Mouse (Mus musculus) embryo, embryonic 11 days (tissue): ENCODE data around the gene Parl.

Source experiments
- DNase-seq: peaks from one replicate; pipeline ENCODE4 v3.0.0-alpha.2; 2015

The Parl gene

DNA sequence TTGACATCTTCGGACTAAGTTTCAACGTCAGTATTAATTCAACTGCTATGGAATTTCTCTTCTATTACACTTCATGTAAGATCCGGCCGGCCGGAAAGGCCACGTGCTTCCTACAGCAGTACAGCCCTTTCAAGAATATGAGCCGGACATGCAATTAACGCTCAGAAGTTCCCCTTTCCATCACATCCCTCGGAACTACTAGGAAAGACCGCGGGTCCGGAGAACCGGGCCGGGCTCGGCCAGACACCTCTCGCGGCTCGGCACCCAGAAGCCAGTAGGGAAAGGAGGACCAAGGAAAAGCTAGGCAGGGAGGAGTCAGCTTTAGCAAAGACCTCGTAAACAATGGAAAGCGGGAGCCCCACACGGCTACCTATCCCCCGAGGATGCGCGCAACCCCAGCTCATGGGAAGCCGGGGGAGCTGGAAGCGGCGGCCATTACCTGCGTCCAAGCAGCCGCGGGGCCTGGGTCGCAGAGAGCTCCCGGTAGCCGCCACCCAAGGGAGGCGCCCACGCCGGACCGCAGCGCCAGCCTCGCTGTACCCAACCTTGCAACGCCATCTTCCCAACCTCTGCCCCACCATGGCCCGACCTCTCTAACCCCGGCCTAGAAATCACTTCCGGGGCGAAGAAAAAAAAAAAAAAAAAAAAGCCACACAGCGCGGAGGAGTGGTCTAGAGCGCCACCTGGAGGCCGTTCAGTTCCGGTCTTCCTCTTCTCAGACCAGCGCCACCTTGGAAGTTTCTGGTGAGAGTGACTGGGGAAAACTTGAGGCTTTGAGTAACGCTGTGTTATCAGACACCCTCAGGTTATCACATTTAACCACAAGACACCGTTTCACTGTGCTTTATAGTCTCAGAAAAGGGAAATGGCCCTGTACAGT is at the start of gene Parl:
Gene Parl, minus strand, starts transcription at position 618 of the 880 bp plus-strand sequence.
- peak; percentile 92 for DNase-seq

DNA sequence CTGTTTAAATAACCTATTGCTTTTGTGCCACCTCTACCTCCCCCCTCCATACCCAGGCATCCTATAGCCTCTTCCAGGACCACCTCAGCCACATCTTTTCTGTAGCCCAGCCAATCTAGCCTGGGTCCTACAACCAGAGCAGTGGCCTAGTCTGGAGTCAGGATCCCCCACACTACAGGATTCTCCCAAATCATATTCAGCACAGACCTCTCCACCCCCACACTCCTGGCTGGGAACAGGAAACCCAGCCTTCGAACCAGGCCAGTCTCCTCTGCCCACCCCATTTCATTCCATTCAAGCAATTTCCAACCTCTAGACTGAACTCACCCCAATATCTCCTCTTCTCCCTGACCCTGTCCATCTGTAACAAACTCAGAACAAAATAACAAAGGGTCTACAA is 43.3 kb upstream of the Parl start:
- DNase-seq = no peak

DNA sequence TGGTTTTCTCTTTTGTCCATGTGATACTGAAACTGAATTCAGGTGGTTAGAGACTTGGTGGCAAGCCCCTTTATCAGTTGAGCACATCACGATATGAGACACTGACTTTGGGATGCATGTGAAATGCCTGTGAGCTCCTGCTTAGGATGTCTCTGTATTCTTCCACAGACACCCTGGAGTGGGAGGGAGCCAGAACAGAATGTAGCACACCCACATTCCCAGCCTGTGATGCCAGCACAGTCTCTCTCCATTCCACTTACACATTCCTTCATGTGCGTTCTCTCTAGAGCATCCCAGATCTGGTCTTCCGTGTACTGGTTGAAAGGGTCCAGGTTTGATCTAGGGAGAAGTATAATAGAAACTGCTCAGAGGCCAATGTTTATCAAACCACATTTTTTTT is 36.4 kb upstream of the Parl start:
- DNase-seq = no peak

DNA sequence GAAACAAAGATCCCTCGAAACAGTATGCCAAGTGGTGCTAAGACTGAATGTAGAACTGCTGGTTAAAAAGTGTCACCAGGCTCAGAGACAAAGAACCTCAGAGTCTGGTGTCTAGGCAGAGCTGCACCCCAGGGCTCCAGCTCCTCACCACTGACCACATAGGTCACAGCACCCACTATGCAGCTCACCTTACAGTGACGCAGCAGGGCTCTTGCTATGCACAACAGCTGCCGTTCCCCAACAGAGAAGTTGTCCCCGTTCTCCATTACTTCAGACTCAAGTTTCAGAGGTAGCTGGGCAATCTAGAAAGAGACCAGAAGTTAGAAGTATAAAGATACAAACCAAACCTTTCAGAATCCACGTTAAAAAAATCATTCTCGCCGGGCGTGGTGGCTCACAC is 32.7 kb upstream of the Parl start:
- DNase-seq = no peak

DNA sequence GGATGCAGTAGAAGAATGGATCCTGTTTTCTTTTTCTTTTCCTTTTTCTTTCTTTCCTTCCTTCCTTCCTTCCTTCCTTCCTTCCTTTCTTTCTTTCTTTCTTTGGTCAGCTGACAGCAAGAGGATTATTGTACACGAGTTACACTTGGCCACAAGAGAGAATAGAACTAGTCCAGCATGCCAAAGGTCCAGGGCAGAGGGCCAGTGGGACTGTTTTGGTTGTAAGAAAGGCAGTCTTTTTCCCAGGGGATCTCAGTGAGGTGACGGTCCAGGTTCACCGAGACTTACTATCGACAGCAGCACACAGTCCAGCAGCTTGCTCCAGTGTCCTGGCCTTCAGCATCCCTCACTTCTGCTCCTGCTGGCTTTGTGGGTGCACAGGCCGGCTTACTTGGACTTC is 26.1 kb upstream of the Parl start:
- DNase-seq = no peak

GRCm38 (mm10) chr16:20325286-20325685 is 23.1 kb upstream of the Parl start, which contains the start of gene Cyp2ab1:
Cyp2ab1 (minus strand) TSS chr16:20325404.
- DNase-seq = no peak

GRCm38 (mm10) chr16:20323907-20324306 is 21.7 kb upstream of the Parl start:
- no peak for DNase-seq

- DNase-seq = no peak
Observed at GRCm38 (mm10) chr16:20322274-20322673, 20.1 kb upstream of the Parl start.

GRCm38 (mm10) chr16:20316770-20317169 is 14.6 kb upstream of the Parl start:
- DNase-seq = no peak

DNA sequence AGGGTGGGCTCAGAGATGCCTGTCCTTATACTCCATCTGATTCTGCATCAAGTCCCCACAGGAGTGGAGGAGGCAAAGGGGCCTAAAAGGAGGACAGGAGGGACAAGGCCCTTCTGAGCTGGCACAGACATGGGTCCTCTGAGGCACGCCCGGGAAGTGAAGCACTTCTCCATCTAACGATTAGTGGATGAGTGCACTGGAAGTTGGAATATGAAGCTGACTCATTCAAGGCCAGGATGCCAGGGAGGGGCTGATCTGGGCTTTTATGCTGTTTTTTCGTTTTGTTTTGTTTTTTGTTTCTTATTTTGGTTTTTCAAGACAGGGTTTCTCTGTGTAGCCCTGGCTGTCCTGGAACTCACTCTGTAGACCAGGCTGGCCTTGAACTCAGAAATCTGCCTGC is 13.1 kb upstream of the Parl start:
- no peak for DNase-seq

DNA sequence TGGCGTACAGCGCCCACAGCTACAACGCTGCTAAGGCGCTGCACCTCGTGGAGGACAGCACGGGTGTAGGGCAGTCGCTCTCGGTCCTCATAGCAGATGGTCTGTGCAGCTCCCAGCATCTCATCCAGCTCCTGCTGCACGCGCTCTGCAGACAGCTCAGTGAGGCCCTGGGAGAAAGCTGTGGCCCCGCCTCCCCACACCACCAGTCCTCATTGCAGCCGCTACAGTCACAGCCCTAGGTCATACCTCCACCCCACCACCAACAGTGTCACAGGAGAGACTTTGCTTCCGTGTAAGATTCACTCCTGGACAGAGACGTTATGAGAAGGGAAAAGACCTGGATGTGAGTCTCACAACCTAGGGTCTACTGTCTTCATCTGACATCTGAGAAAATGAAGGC is 10.1 kb upstream of the Parl start:
- DNase-seq = no peak

DNA sequence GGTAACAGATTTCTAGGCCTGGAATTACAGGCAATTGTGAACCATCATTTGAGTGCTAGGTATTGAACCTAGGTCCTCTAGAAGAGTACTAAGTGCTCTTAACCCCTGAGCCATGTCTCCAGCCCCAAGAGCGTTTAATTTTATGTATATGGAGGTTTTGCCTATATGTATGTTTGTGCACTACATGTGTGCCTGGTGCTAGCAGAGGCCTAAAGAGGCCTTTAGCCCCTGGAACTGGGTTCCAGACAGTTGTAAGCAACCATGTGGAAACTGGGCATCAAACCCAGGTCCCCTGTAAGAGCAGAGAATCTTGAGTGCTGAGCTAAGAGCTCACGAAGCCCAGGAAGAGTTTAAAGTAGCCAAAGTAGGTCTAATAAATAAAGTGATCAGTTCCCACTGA is 2.1 kb downstream of the Parl start:
- DNase-seq = no peak

- no peak for DNase-seq
Observed at GRCm38 (mm10) chr16:20280238-20280637, 21.9 kb downstream of the Parl start.

GRCm38 (mm10) chr16:20279395-20279794 is 22.8 kb downstream of the Parl start:
- DNase-seq = no peak

DNA sequence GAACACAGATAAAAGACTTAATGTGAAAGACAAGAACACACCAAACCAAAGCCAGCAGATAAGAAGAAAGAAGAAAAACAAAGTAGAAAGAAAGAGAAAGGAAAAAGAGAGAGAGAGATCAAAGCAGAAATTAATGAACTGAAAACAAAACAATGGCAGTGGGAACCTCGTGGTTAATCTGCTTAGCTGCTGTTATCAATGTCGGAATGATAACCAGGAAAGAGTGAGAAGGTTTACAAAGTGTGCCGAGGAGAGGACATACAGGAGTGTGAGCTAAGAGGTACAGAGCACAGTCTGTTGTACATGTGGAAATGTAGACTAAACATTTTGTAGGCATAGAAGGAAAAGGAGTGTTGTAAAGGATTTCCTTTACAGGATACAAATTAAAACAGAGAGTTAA is 29.2 kb downstream of the Parl start:
- no peak for DNase-seq

- no peak for DNase-seq
Observed at GRCm38 (mm10) chr16:20271339-20271738, 30.8 kb downstream of the Parl start.

GRCm38 (mm10) chr16:20265089-20265488 is 37.1 kb downstream of the Parl start:
- no peak for DNase-seq

- no peak for DNase-seq
Observed at GRCm38 (mm10) chr16:20257926-20258325, 44.3 kb downstream of the Parl start.

DNA sequence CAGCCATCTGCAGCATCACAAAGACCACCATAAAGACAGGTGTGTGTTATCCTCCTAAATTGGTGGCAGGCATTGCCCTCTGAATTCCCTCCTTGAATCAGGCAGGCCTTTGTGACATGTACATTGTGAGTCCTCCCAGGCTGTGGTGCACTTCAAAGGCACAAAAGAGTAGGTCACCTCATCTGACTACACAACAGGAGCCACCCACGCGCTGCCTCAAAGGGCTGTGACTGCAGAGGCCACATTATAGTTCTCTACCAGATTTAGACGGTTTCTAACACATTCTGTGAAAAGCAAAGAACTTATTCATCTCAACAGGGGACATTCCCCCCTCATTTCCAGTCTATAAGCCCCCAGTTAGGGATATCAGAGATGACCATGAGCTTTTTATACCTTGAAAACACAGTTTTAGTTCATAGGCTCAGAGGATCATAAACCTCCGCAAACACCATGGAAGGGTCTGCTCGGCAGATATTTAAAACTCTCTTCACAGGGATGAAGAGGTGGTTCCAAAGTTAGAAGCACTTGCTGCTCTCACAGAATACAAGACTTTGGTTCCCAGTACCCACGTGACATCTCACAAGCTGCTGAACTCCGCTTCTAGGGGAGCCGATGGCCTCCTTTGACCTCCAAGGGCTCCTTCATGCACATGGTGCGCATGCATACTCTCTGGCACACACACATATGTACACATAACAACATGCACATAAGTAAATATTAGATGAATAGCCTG is 53.6 kb downstream of the Parl start:
- DNase-seq = no peak

DNA sequence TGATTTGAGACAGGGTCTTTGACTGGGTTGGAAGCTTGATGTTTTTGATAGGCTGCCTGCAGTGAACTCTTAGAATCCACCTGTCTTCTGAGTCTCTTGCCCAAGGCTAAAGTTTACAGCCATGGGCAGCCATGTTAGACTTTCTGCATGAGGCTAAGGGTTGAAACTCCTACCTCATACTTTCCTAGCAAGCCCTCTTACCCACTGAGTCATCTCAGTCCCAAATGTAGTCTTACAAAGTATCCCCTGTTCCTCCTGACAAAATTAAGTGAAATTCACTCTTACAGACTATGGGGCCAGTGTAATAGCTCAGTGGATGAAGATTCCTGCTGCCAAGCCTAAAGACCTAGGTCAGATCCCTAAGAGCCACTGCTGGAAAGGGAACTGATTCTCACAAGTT is 55.1 kb downstream of the Parl start:
- no peak for DNase-seq

DNA sequence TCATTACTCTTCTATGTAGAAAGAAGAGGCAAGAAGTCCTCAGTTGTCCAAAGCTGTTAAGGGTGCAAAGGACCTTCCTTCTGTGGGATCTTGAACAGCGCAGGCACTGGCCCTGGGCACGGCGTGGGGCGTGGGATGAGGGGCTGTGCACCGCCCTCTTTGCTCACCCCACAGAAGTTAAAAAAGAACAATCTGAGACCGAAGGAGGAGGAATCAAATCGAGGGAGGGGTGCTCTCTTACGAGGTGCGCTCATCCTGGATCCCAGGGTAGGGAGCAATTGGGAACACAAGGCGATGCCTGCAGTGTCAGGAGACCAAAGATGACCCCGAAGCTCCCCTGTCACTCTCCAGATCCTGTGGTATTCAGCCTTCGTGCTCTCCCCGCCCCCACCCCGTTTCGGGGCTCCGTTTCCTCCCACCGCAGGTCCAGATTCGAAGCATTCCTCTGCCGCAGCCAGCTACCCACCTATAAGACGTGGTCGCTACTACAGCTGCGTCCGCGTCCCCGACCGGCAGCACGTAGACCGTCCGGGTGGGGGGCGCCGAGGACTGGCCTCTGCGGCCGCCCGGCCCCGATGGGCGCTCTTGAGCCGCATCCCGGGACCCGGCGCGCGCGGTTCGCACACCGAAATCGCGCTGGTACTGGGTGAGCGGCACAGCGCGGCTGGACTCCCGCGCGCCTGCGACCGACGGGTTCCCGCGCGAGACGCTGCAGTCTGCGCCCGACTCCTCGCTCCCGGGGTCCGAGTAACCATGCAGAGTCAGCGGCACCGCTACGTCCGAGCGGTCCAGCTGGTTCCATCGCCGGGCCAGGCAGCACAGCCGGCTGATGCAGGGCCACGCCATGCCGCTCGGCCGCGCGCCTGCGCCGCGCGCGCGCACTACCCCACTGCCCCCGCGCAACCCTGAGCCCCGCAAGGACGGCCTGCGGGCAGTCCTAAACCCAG is 61.4 kb downstream of the Parl start, which contains the start of gene Map6d1:
Gene Map6d1, minus strand, starts transcription at position 891 of the 947 bp plus-strand sequence.
- DNase-seq = peak; percentile 81

GRCm38 (mm10) chr16:20238646-20239045 is 63.5 kb downstream of the Parl start:
- DNase-seq = no peak

- DNase-seq = peak; percentile 8
Observed at GRCm38 (mm10) chr16:20237426-20237825, 64.8 kb downstream of the Parl start.
